Mouse (Mus musculus): Measurements from ENCODE around the gene Tenm4. TPM values are rescaled to one million over a fixed set of nuclear protein-coding genes. Genes with fewer than 3 reads are reported as not detected.
A peak's percentile ranks its signal among the peaks of the same experiment; 100 is the strongest.

Gene Tenm4
- polyA plus RNA-seq, 1 experiment from 2014 or later, result 39.7 TPM

DNA sequence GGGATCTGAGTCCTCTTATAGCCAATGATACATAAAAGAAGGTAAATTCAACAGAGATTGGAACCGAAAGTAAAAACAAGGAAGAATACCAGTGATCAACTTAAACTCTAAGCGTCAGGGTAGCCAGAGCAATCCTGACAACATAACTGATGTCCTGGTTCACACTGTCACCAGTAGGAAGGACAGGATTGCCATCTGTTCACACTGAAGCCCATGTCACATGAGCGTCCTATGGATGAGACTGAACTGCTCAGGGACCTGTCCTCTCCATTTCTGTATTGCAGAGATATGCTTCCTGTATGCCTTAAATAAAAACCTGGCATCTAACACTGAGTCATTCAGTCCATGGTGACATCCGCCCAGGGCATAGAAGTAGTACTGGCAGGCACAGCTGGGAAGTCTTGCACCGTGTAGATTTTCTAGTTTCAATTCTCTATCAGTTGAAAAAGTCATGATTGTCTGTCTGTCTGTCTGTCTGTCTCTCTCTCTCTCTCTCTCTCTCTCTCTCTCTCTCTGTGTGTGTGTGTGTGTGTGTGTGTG, 684.9 kb downstream of the Tenm4 start:
- Histone ChIP-seq H3K27me3 (ENCODE audit: insufficient read depth, low read length) (no peaks in the 10 kb centered on the region), H3K4me1 (ENCODE audit: insufficient read depth, low read length) (peaks cover 6% of the 10 kb centered on the region; the same call in 1 of the 2 replicates), H3K9ac (replicated peaks; ENCODE audit: low read length) (no peak overlapping the region), H3K4me2 (replicated peaks; ENCODE audit: low read depth, low read length) (no peak overlapping the region), H3K4me3 (ENCODE audit: low read length) (no peak overlapping the region), H3K9me3 (ENCODE audit: low read length) (no peaks in the 10 kb centered on the region), H3K36me3 (ENCODE audit: insufficient read depth, low read length) (peaks cover 16% of the 10 kb centered on the region; the same call in 1 of the 2 replicates), H3K27ac (ENCODE audit: low read length) (no peak overlapping the region)
- no peak for ATAC-seq (ENCODE audit: low FRiP score, low TSS enrichment)
- 90% methylated on average over 5 of the region's 5 CpGs for WGBS

- Histone ChIP-seq H3K4me1 (ENCODE audit: insufficient read depth, low read length) (peaks cover 6% of the 10 kb centered on the region; the same call in 1 of the 2 replicates), H3K9me3 (ENCODE audit: low read length) (no peaks in the 10 kb centered on the region), H3K4me2 (replicated peaks; ENCODE audit: low read depth, low read length) (no peak overlapping the region), H3K4me3 (ENCODE audit: low read length) (no peak overlapping the region), H3K27ac (ENCODE audit: low read length) (no peak overlapping the region), H3K27me3 (ENCODE audit: insufficient read depth, low read length) (no peaks in the 10 kb centered on the region), H3K9ac (replicated peaks; ENCODE audit: low read length) (no peak overlapping the region), H3K36me3 (ENCODE audit: insufficient read depth, low read length) (peaks cover 11% of the 10 kb centered on the region; the same call in 1 of the 2 replicates)
- WGBS, result 60% methylated on average over 4 of the region's 4 CpGs
- no peak for ATAC-seq (ENCODE audit: low FRiP score, low TSS enrichment)
Measured at GRCm38 (mm10) chr7:96856518-96856917, 685.5 kb downstream of the Tenm4 start.

- Histone ChIP-seq H3K4me2 (replicated peaks; ENCODE audit: low read depth, low read length) (no peak overlapping the region), H3K9me3 (ENCODE audit: low read length) (no peaks in the 10 kb centered on the region), H3K9ac (replicated peaks; ENCODE audit: low read length) (no peak overlapping the region), H3K4me1 (ENCODE audit: insufficient read depth, low read length) (peaks cover 6% of the 10 kb centered on the region; the same call in 1 of the 2 replicates), H3K4me3 (ENCODE audit: low read length) (no peak overlapping the region), H3K27ac (ENCODE audit: low read length) (no peak overlapping the region), H3K36me3 (ENCODE audit: insufficient read depth, low read length) (peaks cover 4% of the 10 kb centered on the region; the same call in 1 of the 2 replicates), H3K27me3 (ENCODE audit: insufficient read depth, low read length) (no peaks in the 10 kb centered on the region)
- ATAC-seq (ENCODE audit: low FRiP score, low TSS enrichment), result no peak
- WGBS, result 83% methylated on average over 2 of the region's 2 CpGs
Measured at GRCm38 (mm10) chr7:96859077-96859476, 688.0 kb downstream of the Tenm4 start.

- Histone ChIP-seq H3K4me3 (ENCODE audit: low read length) (no peak overlapping the region), H3K4me2 (replicated peaks; ENCODE audit: low read depth, low read length) (no peak overlapping the region), H3K9ac (replicated peaks; ENCODE audit: low read length) (no peak overlapping the region), H3K36me3 (ENCODE audit: insufficient read depth, low read length) (peaks cover 7% of the 10 kb centered on the region; the same call in 1 of the 2 replicates), H3K27me3 (ENCODE audit: insufficient read depth, low read length) (no peaks in the 10 kb centered on the region), H3K27ac (ENCODE audit: low read length) (no peak overlapping the region), H3K9me3 (ENCODE audit: low read length) (no peaks in the 10 kb centered on the region), H3K4me1 (ENCODE audit: insufficient read depth, low read length) (peaks cover 6% of the 10 kb centered on the region; the same call in 1 of the 2 replicates)
- no peak for ATAC-seq (ENCODE audit: low FRiP score, low TSS enrichment)
- WGBS, result 75% methylated on average over 5 of the region's 5 CpGs
Measured at GRCm38 (mm10) chr7:96859684-96860083, 688.6 kb downstream of the Tenm4 start.

DNA sequence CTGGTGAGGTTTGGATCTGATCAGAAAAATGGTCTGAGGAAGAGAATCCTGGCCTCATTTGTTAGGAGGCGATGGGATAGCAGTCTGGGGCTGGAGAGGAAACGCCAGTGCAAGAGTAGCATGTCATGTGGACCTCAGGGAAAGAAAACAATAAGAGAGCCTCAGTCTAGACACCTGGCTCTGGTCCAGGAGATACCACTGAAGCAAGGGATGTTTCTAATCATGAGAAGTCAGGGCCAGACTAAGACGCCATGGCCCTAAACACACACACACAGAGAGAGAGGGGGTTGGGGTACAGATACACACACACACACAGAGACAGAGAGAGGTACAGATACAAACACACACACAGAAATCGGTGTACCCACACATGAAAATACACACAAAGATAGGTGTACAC, 689.6 kb downstream of the Tenm4 start:
- Histone ChIP-seq H3K27ac (ENCODE audit: low read length) (no peak overlapping the region), H3K4me3 (ENCODE audit: low read length) (no peak overlapping the region), H3K4me1 (ENCODE audit: insufficient read depth, low read length) (peaks cover 6% of the 10 kb centered on the region; the same call in 1 of the 2 replicates), H3K36me3 (ENCODE audit: insufficient read depth, low read length) (peaks cover 7% of the 10 kb centered on the region; the same call in 1 of the 2 replicates), H3K27me3 (ENCODE audit: insufficient read depth, low read length) (no peaks in the 10 kb centered on the region), H3K9ac (replicated peaks; ENCODE audit: low read length) (no peak overlapping the region), H3K9me3 (ENCODE audit: low read length) (no peaks in the 10 kb centered on the region), H3K4me2 (replicated peaks; ENCODE audit: low read depth, low read length) (no peak overlapping the region)
- 67% methylated on average over 4 of the region's 4 CpGs for WGBS
- ATAC-seq (ENCODE audit: low FRiP score, low TSS enrichment), result peak; percentile 63; the same call in 1 of the 2 replicates

DNA sequence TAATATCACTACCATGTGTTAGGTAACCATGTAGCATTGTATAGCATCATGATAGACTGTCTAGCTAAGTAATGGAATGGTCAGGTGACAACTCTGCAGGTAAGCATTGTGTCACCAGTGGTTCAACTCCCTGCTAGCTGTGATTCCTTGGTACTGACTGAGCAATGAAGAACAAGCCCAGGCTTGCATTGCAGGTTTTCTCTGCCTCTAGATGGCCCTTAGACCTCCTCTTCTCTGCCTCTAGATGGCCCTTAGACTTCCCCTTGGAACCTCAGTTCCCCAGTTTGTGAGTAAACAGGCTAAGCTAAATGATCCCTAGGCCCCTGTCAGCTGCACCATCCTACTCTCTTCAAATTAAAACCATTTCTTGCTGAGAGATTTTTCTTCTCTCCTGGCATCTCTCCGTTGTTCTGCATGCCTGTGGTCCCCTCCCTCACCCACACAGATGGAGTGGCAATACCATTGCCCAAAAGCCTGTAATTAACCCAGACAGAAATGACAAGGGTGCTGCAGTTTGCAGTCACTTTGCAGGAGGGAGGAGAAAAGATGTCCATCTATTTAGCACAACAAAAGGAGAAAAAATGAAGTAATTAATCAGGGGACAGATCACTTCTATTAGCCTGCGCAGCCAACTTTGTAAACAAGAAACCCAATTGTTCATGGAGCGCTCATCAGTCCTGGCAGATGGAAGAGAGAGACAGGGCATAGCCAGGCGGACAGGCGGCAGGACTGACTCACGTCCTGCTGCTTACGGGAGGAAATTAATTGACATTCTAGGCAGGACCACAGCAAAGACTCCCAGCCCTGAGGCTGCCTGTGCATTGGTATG, 694.1 kb downstream of the Tenm4 start:
- peaks cover 3% of the 10 kb centered on the region; the same call in 1 of the 2 replicates for H3K4me1 ChIP-seq (ENCODE audit: insufficient read depth, low read length)
- no peak overlapping the region for H3K4me3 ChIP-seq (ENCODE audit: low read length)
- H3K36me3 ChIP-seq (ENCODE audit: insufficient read depth, low read length), result peaks cover 20% of the 10 kb centered on the region
- H3K27ac ChIP-seq (ENCODE audit: low read length), result no peak overlapping the region
- H3K4me2 ChIP-seq (replicated peaks; ENCODE audit: low read depth, low read length), result no peak overlapping the region
- H3K9ac ChIP-seq (replicated peaks; ENCODE audit: low read length), result no peak overlapping the region
- no peak for ATAC-seq (ENCODE audit: low FRiP score, low TSS enrichment)
- H3K9me3 ChIP-seq (ENCODE audit: low read length), result no peaks in the 10 kb centered on the region
- WGBS, result 59% methylated on average over 7 of the region's 7 CpGs
- no peaks in the 10 kb centered on the region for H3K27me3 ChIP-seq (ENCODE audit: insufficient read depth, low read length)

DNA sequence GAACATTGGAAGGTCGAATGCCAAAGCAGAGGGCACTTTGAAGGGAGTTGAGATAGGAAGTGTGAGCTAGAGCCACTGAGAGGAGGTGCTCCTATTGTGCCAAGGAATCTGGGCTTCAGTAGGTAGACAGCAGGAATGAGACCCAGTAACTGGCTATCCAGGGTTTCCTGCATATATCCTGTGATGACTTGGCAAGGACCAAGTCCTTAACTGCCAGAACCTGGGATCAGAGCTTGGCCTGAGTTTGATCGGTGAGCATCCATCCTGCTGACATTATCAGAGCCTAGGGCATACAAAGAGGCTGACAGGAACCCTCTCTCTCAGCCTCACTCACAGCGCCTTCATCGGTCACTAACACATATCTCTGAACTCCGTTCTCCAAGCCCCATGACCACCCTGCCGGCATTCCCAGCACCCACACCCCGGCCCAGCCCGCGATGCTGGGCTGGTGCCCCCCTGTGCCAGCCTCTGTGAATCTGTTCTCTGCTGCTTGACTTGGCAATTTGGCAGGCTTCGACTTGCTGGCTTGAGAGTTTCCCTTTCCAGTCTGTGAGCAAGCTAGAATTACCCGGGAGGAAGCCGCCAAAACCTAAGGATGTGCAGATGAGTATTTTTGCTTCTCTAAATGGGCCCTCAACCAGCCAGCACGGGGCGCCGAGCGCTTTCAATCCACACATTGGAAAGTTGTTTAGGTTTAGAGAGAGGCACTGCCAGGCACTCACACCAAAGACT, 698.2 kb downstream of the Tenm4 start:
- 85% methylated on average over 16 of the region's 16 CpGs for WGBS
- H3K4me1 ChIP-seq (ENCODE audit: insufficient read depth, low read length), result no peaks in the 10 kb centered on the region
- H3K9ac ChIP-seq (replicated peaks; ENCODE audit: low read length), result no peak overlapping the region
- H3K27me3 ChIP-seq (ENCODE audit: insufficient read depth, low read length), result no peaks in the 10 kb centered on the region
- H3K27ac ChIP-seq (ENCODE audit: low read length), result no peak overlapping the region
- H3K4me3 ChIP-seq (ENCODE audit: low read length), result no peak overlapping the region
- H3K9me3 ChIP-seq (ENCODE audit: low read length), result no peaks in the 10 kb centered on the region
- H3K4me2 ChIP-seq (replicated peaks; ENCODE audit: low read depth, low read length), result no peak overlapping the region
- peaks cover 25% of the 10 kb centered on the region for H3K36me3 ChIP-seq (ENCODE audit: insufficient read depth, low read length)
- no peak for ATAC-seq (ENCODE audit: low FRiP score, low TSS enrichment)

- no peaks in the 10 kb centered on the region for H3K9me3 ChIP-seq (ENCODE audit: low read length)
- WGBS, result 80% methylated on average over 8 of the region's 8 CpGs
- no peak overlapping the region for H3K4me2 ChIP-seq (replicated peaks; ENCODE audit: low read depth, low read length)
- no peaks in the 10 kb centered on the region for H3K4me1 ChIP-seq (ENCODE audit: insufficient read depth, low read length)
- H3K27ac ChIP-seq (ENCODE audit: low read length), result no peak overlapping the region
- peaks cover 24% of the 10 kb centered on the region for H3K36me3 ChIP-seq (ENCODE audit: insufficient read depth, low read length)
- H3K27me3 ChIP-seq (ENCODE audit: insufficient read depth, low read length), result no peaks in the 10 kb centered on the region
- no peak overlapping the region for H3K4me3 ChIP-seq (ENCODE audit: low read length)
- no peak overlapping the region for H3K9ac ChIP-seq (replicated peaks; ENCODE audit: low read length)
- ATAC-seq (ENCODE audit: low FRiP score, low TSS enrichment), result no peak
Measured at GRCm38 (mm10) chr7:96870473-96870872, 699.4 kb downstream of the Tenm4 start.

- WGBS, result 85% methylated on average over 4 of the region's 4 CpGs
- Histone ChIP-seq H3K9me3 (ENCODE audit: low read length) (no peaks in the 10 kb centered on the region), H3K36me3 (ENCODE audit: insufficient read depth, low read length) (peaks cover 24% of the 10 kb centered on the region), H3K4me2 (replicated peaks; ENCODE audit: low read depth, low read length) (no peak overlapping the region), H3K9ac (replicated peaks; ENCODE audit: low read length) (no peak overlapping the region), H3K27ac (ENCODE audit: low read length) (no peak overlapping the region), H3K4me1 (ENCODE audit: insufficient read depth, low read length) (no peaks in the 10 kb centered on the region), H3K27me3 (ENCODE audit: insufficient read depth, low read length) (no peaks in the 10 kb centered on the region), H3K4me3 (ENCODE audit: low read length) (no peak overlapping the region)
- ATAC-seq (ENCODE audit: low FRiP score, low TSS enrichment), result no peak
Measured at GRCm38 (mm10) chr7:96871031-96871430, 700.0 kb downstream of the Tenm4 start.

Data from kidney, embryonic 16.5 days (tissue).